Mouse (Mus musculus) limb, embryonic 15.5 days (tissue): ENCODE results near the gene Slc35g3. TPM values are rescaled to one million over a fixed set of nuclear protein-coding genes. Genes with fewer than 3 reads are reported as not detected.

Experiments
- ATAC-seq: fragments of 200-750 bp; cut with Nextera tagmentation; 2 replicates; pipeline ENCODE4 v1.8.0; 2017; ENCODE audit warnings: low read depth, moderate TSS enrichment; ENCODE audit not compliant: insufficient number of reproducible peaks, low FRiP score, low TSS enrichment
- H3K27ac ChIP-seq: fragments of 300-500 bp; sonication (generic); 2 replicates; pipeline ENCODE4 v1.5.1; 2015; ENCODE audit warnings: moderate library complexity, mild to moderate bottlenecking, inconsistent platforms
- H3K27me3 ChIP-seq: fragments of 300-500 bp; sonication (generic); 2 replicates; pipeline ENCODE4 v1.6.1; 2015; ENCODE audit warnings: inconsistent platforms
- H3K36me3 ChIP-seq: fragments of 300-500 bp; sonication (generic); 2 replicates; pipeline ENCODE4 v1.6.1; 2015; ENCODE audit warnings: inconsistent platforms
- H3K4me1 ChIP-seq: fragments of 300-500 bp; sonication (generic); 2 replicates; pipeline ENCODE4 v1.6.1; 2015; ENCODE audit warnings: inconsistent platforms
- H3K4me2 ChIP-seq: fragments of 300-500 bp; sonication (generic); 2 replicates; pipeline ENCODE4 v1.6.1; 2015; ENCODE audit warnings: mild to moderate bottlenecking, inconsistent platforms
- H3K4me3 ChIP-seq: fragments of 300-500 bp; sonication (generic); 2 replicates; pipeline ENCODE4 v1.5.1; 2015; ENCODE audit warnings: mild to moderate bottlenecking, inconsistent platforms
- H3K9ac ChIP-seq: fragments of 300-500 bp; sonication (generic); 2 replicates; pipeline ENCODE4 v1.6.1; 2015; ENCODE audit warnings: inconsistent platforms
- H3K9me3 ChIP-seq: fragments of 300-500 bp; sonication (generic); 2 replicates; pipeline ENCODE4 v1.6.1; 2016; ENCODE audit warnings: inconsistent platforms
- WGBS: fragments of 180-500 bp; shearing (Covaris S2); methylation state at CpG from one replicate; pipeline ENCODE4 v1.1.7; 2015; 5-methylcytosine and 5-hydroxymethylcytosine counted together
- polyA plus RNA-seq: library from polyadenylated mRNA; unstranded; fragments of >200 nt; fragmentation: Nextera tagmentation; extraction: Ambion mirVana; gene quantifications from 2 replicates; pipeline ENCODE4 v1.2.1, GENCODE M21; 2015

Gene Slc35g3
- polyA plus RNA-seq, 1 experiment from 2014 or later, result 0.09 TPM

DNA sequence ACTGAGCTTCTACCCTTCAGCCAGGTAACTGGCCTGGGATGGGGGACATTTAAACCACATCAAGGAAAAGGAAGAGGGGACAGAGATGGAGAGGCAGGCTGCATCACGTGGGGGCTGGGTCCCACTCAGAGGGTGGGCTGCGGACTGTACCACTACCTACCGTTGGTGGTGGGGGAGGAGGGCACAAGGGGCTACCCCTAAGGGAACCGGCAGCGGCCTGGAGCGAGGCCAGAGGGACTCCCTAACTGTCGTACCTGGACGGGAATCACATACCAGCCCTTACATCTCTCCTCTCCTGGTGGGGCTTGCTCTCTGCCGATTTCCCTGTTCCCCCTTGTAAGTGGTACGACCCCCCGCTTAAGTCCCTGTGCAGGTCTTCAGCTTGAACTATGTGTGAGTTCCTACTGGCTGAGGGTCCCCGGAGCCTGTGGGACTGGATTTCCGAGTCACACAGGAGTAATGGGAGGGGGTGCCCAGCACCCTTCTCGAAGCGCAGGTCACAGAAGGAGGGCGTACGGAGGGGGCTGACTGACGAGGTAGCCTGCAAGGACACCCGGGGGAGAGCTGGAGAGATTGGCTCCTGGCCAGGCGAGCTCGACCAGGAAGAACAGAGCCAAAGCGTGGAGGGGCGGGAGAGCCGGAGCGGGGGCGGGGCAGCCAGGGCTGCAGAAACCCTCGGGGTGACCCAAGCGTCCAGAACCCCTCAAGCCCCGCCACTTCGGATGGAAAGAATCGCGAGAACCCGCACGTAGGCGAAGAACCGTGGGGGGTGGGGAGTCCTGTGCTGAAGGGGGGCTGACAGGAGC, 38.8 kb upstream of the Slc35g3 start:
- peaks cover 58% of the 10 kb centered on the region for H3K27me3 ChIP-seq

DNA sequence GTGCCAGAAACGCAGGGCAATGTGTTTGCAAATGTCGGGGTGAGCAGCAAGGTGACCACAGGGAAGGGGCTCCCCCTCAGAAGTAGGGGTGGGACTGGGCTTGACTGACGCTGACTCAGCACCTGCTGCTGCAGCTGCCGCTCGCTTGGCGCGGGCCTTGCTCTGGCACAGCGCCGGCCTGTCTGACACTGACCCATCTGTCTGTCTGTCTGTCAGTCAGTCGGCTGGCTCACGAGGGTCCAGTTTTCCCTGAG, 38.3 kb upstream of the Slc35g3 start:
- WGBS, result 1% methylated on average over 11 of the region's 11 CpGs
- no peaks in the 10 kb centered on the region for H3K9me3 ChIP-seq
- peaks cover 70% of the 10 kb centered on the region for H3K4me1 ChIP-seq
- H3K4me2 ChIP-seq, result peak overlapping the region; percentile 97
- peak overlapping the region; percentile 43; the same call in 1 of the 2 replicates for H3K9ac ChIP-seq
- H3K36me3 ChIP-seq, result 0 out of 2 replicates have a peak, but pooled peaks cover 8% of the 10 kb centered on the region
- H3K27me3 ChIP-seq, result peaks cover 53% of the 10 kb centered on the region
- peak overlapping the region; percentile 68; the same call in 1 of the 2 replicates for H3K27ac ChIP-seq
- ATAC-seq, result no peak
- peak overlapping the region; percentile 60 for H3K4me3 ChIP-seq

More for the DNA sequence above, 38.8 kb upstream of the Slc35g3 start:
- peak overlapping the region; percentile 68 for H3K27ac ChIP-seq
- peak overlapping the region; percentile 97 for H3K4me2 ChIP-seq
- peaks cover 67% of the 10 kb centered on the region for H3K4me1 ChIP-seq
- 0 out of 2 replicates have a peak, but pooled peaks cover 8% of the 10 kb centered on the region for H3K36me3 ChIP-seq
- peak overlapping the region; percentile 60 for H3K4me3 ChIP-seq
- peak overlapping the region; percentile 43 for H3K9ac ChIP-seq
- no peaks in the 10 kb centered on the region for H3K9me3 ChIP-seq
- ATAC-seq, result peak; percentile 32; the same call in 1 of the 2 replicates
- 1% methylated on average over 36 of the region's 36 CpGs for WGBS

DNA sequence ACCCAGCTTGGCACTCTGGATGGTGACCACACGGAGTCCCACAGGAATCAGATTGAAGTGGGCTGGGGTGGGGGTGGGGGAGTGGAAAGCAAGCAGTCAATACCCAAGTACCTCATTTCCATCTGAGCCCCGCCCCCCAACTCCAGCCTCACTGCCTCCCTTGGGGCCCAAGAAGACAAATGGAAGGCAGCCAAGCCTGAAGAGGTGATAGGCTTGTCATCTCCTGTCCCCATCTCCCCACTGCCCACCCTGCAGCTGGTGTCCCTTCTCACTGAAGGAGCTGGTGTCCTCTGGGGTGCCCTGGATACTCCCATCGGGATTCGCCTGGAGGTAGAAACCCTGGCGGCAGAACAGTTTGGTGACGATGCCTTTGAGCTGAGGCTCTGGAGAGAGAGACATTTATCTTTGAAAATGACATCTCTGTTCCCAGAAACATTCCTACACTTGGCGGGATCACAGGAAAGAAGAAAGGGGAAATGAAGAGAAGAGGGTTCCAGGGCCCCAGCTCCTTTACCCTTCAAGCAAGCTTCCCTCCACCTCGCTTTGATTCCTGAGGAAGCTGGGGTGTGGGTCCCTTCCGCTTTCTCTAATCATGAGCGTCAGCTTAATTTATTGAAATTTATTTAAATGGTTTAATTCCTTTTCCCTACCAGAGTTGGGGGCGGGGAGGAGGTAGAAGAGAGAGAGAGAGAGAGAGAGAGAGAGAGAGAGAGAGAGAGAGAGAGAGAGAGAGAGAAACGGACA, 37.8 kb upstream of the Slc35g3 start:
- Histone ChIP-seq H3K4me3 (peak overlapping the region; percentile 60), H3K9me3 (no peaks in the 10 kb centered on the region), H3K27ac (peak overlapping the region; percentile 68), H3K36me3 (0 out of 2 replicates have a peak, but pooled peaks cover 8% of the 10 kb centered on the region), H3K9ac (no peak overlapping the region), H3K27me3 (peaks cover 48% of the 10 kb centered on the region), H3K4me2 (peak overlapping the region; percentile 97), H3K4me1 (peaks cover 67% of the 10 kb centered on the region)
- ATAC-seq, result no peak
- 24% methylated on average over 12 of the region's 12 CpGs for WGBS

DNA sequence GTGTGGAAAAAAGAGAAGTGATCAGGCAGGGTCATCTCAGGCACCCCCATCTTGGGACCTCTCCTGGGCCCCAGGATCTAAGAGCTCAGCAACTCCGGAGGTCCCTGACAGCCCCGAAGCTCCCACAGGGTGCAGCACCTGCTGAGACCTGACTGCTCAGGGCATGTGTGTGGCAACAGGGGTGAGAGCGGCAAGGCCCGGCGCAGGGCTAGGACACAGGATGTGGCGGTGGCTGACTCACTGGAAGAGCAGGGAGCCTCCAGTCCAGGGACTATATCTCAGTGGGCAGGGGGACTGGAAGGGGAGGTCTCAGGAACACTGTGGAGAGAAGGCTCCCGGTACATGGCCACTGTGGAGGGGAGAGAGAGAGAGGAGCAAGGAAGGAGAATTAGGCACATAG, 36.2 kb upstream of the Slc35g3 start:
- ATAC-seq, result no peak
- H3K4me1 ChIP-seq, result peaks cover 51% of the 10 kb centered on the region
- no peak overlapping the region for H3K27ac ChIP-seq
- H3K4me2 ChIP-seq, result no peak overlapping the region
- H3K27me3 ChIP-seq, result peaks cover 40% of the 10 kb centered on the region
- no peaks in the 10 kb centered on the region for H3K9me3 ChIP-seq
- 70% methylated on average over 7 of the region's 7 CpGs for WGBS
- H3K4me3 ChIP-seq, result no peak overlapping the region
- 0 out of 2 replicates have a peak, but pooled peaks cover 8% of the 10 kb centered on the region for H3K36me3 ChIP-seq
- H3K9ac ChIP-seq, result no peak overlapping the region

DNA sequence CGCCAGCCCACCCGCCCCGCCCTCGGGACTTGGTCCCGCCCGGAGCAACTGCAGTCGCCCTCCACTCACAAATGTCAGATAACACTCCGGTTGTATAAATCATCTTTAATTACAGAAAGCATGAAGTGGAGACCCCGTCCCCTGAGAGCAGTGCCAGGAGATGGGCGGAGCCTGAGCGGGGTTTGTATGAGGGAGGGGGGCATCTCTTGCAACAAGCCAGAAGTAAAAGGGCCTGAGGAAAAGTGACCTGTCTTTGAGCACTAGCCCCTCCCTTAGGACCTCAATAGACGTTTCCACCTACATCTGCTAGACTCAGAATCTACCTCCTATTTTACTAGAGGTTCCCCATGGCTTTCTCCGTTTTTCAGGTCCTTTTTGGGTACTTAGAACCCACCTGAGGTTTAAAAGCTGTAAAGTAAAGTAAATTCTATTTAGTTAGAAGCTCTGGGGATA, 34.2 kb upstream of the Slc35g3 start:
- peak overlapping the region; percentile 33; the same call in 1 of the 2 replicates for H3K9ac ChIP-seq
- peak overlapping the region; percentile 42 for H3K4me3 ChIP-seq
- peaks cover 31% of the 10 kb centered on the region for H3K4me1 ChIP-seq
- no peak overlapping the region for H3K27ac ChIP-seq
- no peak; the same call in 1 of the 2 replicates for ATAC-seq
- H3K4me2 ChIP-seq, result peak overlapping the region; percentile 91
- WGBS, result 3% methylated on average over 13 of the region's 13 CpGs
- H3K9me3 ChIP-seq, result no peaks in the 10 kb centered on the region
- H3K27me3 ChIP-seq, result peaks cover 28% of the 10 kb centered on the region
- 0 out of 2 replicates have a peak, but pooled peaks cover 8% of the 10 kb centered on the region for H3K36me3 ChIP-seq

DNA sequence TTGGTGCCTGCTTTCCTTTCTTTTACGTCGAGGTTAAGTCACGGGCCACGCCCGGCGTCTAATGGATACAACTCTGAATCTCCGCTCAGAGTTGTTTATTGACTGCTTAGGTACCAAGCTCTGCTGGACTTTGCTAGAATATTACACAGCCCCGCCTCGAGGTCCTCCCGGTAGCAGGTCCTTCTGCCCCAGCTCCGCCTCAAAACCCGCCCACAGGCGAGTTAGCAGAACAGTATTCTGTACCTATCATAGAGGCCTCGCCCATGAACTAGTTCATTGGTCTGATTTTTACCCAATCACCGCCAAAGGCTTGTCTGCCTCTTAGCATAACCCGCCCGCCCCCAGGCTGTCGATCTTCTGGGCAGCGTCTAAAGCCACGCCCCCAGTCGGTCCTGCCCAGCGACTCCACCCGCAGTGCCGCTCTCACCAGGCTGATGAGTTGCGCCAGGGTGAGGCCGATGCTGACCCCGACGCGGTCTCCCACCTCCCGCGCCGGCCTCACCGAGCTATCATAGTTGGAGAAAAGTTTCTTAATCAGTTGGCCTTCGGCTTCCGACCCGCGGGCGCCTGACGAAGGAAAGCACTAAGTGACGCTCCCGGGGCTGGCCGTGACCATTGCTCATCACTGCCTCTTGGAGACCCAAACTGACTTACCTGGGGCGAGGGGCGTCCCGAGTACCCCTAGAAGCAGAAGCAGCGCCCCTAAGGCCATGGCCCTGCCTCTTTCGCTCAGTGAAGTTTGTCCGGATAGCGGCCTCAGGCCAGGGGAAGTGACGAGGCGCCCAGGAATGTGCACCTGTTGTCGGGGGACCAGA, 33.6 kb upstream of the Slc35g3 start, which contains the start of gene Chrnb1:
Gene Chrnb1, minus strand, starts transcription at position 776 of the 815 bp plus-strand sequence.
- H3K4me1 ChIP-seq, result peaks cover 25% of the 10 kb centered on the region
- H3K27ac ChIP-seq, result peak within 1 kb of the TSS; percentile 72
- ATAC-seq, result peak; percentile 94
- peak within 1 kb of the TSS; percentile 42 for H3K4me3 ChIP-seq
- 1% methylated on average over 52 of the region's 52 CpGs for WGBS
- peak within 1 kb of the TSS; percentile 33 for H3K9ac ChIP-seq
- H3K9me3 ChIP-seq, result no peaks in the 10 kb centered on the region
- H3K4me2 ChIP-seq, result peak within 1 kb of the TSS; percentile 91
- H3K27me3 ChIP-seq, result peaks cover 23% of the 10 kb centered on the region
- 0 out of 2 replicates have a peak, but pooled peaks cover 8% of the 10 kb centered on the region for H3K36me3 ChIP-seq

DNA sequence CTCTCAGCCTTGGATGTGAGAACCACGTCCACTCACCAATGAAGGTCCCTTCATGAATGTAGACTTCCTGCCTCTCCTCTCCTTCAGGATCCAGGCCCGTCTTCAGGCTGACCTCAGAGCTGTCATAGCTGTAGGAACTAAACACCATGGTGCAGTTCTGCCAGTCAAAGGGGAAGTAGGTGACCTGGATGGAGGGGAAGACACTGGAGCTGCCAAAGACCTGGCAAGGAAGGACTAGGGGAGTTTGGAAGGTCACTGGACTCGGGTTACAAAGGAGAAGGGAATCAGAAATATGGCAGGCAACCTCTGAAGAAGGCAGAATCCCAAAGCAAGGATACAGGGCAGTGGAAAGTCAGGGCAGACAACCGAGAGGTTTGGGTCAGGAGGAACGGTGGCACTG, 31.7 kb upstream of the Slc35g3 start:
- H3K9me3 ChIP-seq, result no peaks in the 10 kb centered on the region
- H3K4me1 ChIP-seq, result peaks cover 11% of the 10 kb centered on the region
- no peak overlapping the region for H3K27ac ChIP-seq
- WGBS, result 59% methylated on average over 5 of the region's 5 CpGs
- no peak overlapping the region for H3K4me3 ChIP-seq
- no peak overlapping the region for H3K4me2 ChIP-seq
- ATAC-seq, result no peak
- H3K27me3 ChIP-seq, result peaks cover 18% of the 10 kb centered on the region
- H3K9ac ChIP-seq, result no peak overlapping the region
- 0 out of 2 replicates have a peak, but pooled peaks cover 8% of the 10 kb centered on the region for H3K36me3 ChIP-seq

DNA sequence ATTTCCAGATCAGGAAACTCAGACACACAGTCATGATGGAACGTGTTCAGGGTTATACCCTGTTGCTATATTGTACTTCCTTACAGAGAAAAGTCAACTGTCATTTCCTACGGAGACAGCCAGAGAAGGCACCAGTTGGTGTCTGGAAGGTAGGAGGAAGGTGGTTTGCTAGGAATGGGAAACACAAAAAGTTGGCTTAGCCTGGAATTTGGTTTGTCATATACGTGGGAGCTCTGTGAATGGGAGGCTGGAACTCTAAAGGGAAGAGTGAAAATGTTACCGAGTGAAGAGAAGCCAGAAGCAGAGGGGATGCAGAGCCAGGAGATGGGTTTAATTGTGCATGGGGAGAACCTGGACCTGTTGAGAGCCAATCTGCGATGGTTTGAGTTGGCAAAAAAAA, 29.7 kb upstream of the Slc35g3 start:
- H3K4me1 ChIP-seq, result peaks cover 11% of the 10 kb centered on the region
- H3K9ac ChIP-seq, result no peak overlapping the region
- H3K4me2 ChIP-seq, result no peak overlapping the region
- H3K27me3 ChIP-seq, result peaks cover 8% of the 10 kb centered on the region; the same call in 1 of the 2 replicates
- 74% methylated on average over 5 of the region's 5 CpGs for WGBS
- no peaks in the 10 kb centered on the region for H3K36me3 ChIP-seq
- H3K27ac ChIP-seq, result no peak overlapping the region
- H3K4me3 ChIP-seq, result no peak overlapping the region
- ATAC-seq, result no peak
- no peaks in the 10 kb centered on the region for H3K9me3 ChIP-seq

DNA sequence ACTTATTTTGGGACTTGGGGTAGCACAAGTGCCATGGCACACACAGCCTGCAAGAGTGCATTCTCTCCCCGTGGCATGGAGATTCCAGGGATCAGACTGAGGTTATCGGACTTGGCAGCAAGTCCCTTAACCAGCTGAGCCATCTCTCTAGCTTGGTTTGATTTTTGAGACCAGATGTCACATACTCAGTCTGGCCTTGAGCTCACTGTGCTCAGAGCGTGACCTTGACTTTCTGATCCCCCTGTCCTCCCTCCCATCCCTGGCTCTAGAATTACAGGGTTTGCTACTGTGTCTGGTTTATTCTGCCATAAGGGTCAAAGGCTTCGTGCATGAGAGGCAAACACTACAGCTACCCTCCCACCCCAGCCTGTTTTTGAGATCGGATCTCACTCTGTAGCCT, 27.7 kb upstream of the Slc35g3 start:
- H3K27ac ChIP-seq, result no peak overlapping the region
- no peaks in the 10 kb centered on the region for H3K9me3 ChIP-seq
- H3K4me2 ChIP-seq, result no peak overlapping the region
- no peaks in the 10 kb centered on the region for H3K36me3 ChIP-seq
- 0 out of 2 replicates have a peak, but pooled peaks cover 3% of the 10 kb centered on the region for H3K27me3 ChIP-seq
- H3K4me1 ChIP-seq, result peaks cover 7% of the 10 kb centered on the region; the same call in 1 of the 2 replicates
- no peak overlapping the region for H3K4me3 ChIP-seq
- ATAC-seq, result no peak
- WGBS, result 58% methylated on average over 5 of the region's 5 CpGs
- H3K9ac ChIP-seq, result no peak overlapping the region

DNA sequence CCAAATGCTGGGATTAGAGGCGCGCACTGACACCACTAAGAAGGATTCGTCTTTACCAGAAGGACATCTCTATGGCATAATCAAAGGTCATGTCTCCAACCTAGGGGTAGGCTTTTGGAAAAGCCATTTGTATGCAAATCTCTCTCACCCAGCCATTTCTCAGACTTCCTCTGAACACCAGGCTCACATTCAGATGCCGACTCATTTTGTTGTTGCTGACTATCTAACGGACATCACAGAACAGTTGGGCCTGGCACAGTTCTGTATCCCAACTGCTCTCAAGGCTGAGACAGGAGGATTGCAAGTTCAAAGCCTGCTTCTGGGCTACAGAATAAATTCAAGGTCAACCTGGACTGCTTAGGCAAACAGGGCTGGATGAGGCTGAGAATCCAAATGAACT, 25.5 kb upstream of the Slc35g3 start:
- no peaks in the 10 kb centered on the region for H3K27me3 ChIP-seq
- no peak for ATAC-seq
- no peak overlapping the region for H3K27ac ChIP-seq
- H3K9ac ChIP-seq, result no peak overlapping the region
- no peak overlapping the region for H3K4me2 ChIP-seq
- H3K36me3 ChIP-seq, result no peaks in the 10 kb centered on the region
- peaks cover 8% of the 10 kb centered on the region; the same call in 1 of the 2 replicates for H3K4me1 ChIP-seq
- WGBS, result 92% methylated on average over 5 of the region's 5 CpGs
- no peak overlapping the region for H3K4me3 ChIP-seq
- no peaks in the 10 kb centered on the region for H3K9me3 ChIP-seq

DNA sequence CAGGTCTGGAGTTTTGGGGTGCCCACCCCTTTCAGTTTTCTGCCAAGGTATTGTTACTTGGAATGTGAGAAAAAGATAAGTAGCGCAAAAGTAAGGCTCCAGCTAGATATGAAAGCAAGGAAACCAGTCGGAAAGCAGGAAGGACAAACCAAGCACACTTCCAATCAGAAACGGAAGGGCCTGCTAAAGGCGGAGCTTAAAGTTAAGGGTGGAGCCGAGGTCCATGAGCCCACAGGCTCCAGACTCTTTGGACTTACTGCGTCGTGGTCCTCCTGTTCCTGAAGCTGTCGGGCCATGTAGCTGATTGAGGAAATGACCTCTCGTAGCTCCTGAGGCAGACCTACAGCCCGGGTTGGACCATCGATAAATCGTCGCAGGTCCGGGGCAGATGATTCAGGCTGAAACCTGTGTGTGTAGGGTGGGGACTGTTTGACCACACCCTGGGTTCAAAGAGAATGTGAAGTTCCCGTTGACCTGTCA, 23.1 kb upstream of the Slc35g3 start:
- 0 out of 2 replicates have a peak, but pooled peaks have one; percentile 63 for ATAC-seq
- H3K27me3 ChIP-seq, result no peaks in the 10 kb centered on the region
- H3K9ac ChIP-seq, result no peak overlapping the region
- no peaks in the 10 kb centered on the region for H3K36me3 ChIP-seq
- no peak overlapping the region for H3K27ac ChIP-seq
- H3K4me1 ChIP-seq, result peaks cover 8% of the 10 kb centered on the region; the same call in 1 of the 2 replicates
- H3K4me2 ChIP-seq, result peak overlapping the region; percentile 31
- peak overlapping the region; percentile 18 for H3K4me3 ChIP-seq
- 35% methylated on average over 15 of the region's 15 CpGs for WGBS
- no peaks in the 10 kb centered on the region for H3K9me3 ChIP-seq
